Mouse (Mus musculus): Measurements from ENCODE around the gene Cdkal1.

DNA sequence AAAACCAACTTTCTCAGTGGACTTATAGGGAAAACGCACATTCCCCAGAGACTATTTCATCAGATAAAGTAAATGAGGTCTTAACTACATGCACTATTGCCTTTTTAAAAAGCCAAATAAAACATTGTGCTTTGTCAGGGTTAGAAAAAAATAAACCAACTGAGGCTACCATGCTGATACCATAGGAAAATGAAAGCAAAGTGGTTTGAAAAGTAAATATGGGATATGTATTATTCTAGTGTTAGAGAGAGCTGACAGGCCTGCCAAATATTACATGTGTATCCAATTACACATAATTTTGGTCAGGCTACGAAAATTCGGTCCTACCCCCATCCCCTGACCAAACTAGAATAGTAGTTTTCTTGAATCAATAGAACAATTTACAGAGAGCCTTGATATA lies 184.8 kb downstream of the Cdkal1 start:
- TF ChIP-seq CTCF (IDR thresholded peaks at IDR 0.05; ENCODE audit: borderline replicate concordance, extremely low read depth, insufficient read depth, insufficient read length) (no peak), POLR2A (IDR thresholded peaks at IDR 0.05; ENCODE audit: borderline replicate concordance, extremely low read depth, insufficient read depth, insufficient read length, poor library complexity, severe bottlenecking) (no peak)

Measured in brain, embryonic 14.5 days (tissue).